Mouse (Mus musculus): ENCODE measurements around the gene Shc3. TPM values are rescaled to one million over a fixed set of nuclear protein-coding genes. Genes with fewer than 3 reads are reported as not detected.

The Shc3 gene
- total and polyA plus RNA-seq, 3 experiments, result 0.15 to 0.40 TPM; not detected in 1

DNA sequence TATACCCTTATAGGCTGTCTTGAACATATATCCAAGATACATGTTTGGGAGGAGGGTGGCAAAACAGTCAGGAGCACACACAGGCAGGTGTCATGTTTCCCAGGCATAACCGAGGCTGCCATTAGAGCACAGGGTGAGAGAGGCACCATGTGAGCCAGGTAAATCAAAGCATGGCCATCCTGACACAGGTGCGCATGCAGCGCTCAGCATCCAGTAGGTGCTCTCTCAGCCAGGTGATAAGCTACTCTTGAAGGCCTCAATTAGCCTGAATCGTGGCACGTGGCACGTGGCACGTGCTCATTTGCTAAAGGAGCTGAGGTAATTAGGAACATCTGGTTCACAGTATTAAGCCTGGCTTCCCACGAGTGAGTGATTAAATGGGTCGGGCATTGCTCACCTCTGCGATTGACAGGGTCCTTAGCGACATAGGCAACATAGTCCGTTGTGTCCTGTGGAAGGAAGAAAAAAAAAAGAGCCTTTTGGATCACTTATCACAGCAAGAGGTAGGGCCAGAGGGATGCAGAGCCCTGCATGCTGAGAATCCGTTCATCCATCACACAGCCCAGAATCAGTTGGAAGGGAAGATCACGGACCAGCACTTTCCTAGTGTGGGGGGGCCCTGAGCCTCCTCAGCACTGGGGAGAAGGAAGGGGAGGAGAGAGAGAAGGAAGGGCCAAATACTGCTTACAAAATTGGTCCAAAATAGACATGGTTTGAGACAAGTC is 102.9 kb downstream of the Shc3 start:
- Histone ChIP-seq H3K4me3 (replicated peaks in 1 of 3; ENCODE audit: low read depth in 2 of 3, low read length in 2 of 3, poor library complexity in 1 of 3) (no peak overlapping the region), H3K9ac (ENCODE audit: insufficient read depth, low read depth) (no peak overlapping the region), H3K4me2 (ENCODE audit: insufficient read depth, low read depth, poor library complexity, severe bottlenecking) (no peak overlapping the region), H3K27ac (ENCODE audit: insufficient read depth, low read depth) (no peak overlapping the region), H3K9me3 (replicated peaks; ENCODE audit: low read length) (no peaks in the 10 kb centered on the region), H3K36me3 (replicated peaks in 1 of 2; ENCODE audit: control insufficient read depth in 1 of 2, insufficient read depth in 1 of 2, low read length in 1 of 2) (no peaks in the 10 kb centered on the region), H3K27me3 (replicated peaks) (no peaks in the 10 kb centered on the region), H3K4me1 (ENCODE audit: control insufficient read depth in 1 of 2, insufficient read depth in 2 of 2) (peaks cover 0 to 15% of the 10 kb centered on the region in 2 experiments), H3K79me2 (replicated peaks; ENCODE audit: control insufficient read depth, extremely low read depth, insufficient read depth, poor library complexity, severe bottlenecking) (no peaks in the 10 kb centered on the region)
- no peak for DNase-seq (ENCODE audit: extremely low read depth)
- in situ Hi-C loops (cut with MboI; ENCODE audit: low pct_ligation_motif_present, low pct_unique_long_range_greater_than_20kb, low sequenced_read_pairs), result loop anchor here (25.0 kb wide), 1 partner anchor 146 kb away; no protein-coding TSS in a partner anchor
- TF ChIP-seq CHD2 (IDR thresholded peaks at IDR 0.05; ENCODE audit: low read length), result no peak
- no peak for TF ChIP-seq ETS1 (conservative IDR thresholded peaks at IDR 0.05; ENCODE audit: low read depth, low read length)
- no peak for TF ChIP-seq ZMIZ1 (IDR thresholded peaks at IDR 0.05; ENCODE audit: low read depth, low read length)
- TF ChIP-seq POLR2AphosphoS2 (IDR thresholded peaks at IDR 0.05; ENCODE audit: low read depth, low read length), result no peak
- no peak for TF ChIP-seq MAZ (IDR thresholded peaks at IDR 0.05; ENCODE audit: low read depth, low read length)
- TF ChIP-seq TBP (conservative IDR thresholded peaks at IDR 0.05; ENCODE audit: low read depth, low read length), result no peak
- no peak for TF ChIP-seq CTCF (conservative IDR thresholded peaks at IDR 0.05 in 1 of 2, IDR thresholded peaks at IDR 0.05 in 1 of 2; ENCODE audit: low read depth in 2 of 2, low read length in 2 of 2)
- TF ChIP-seq EP300 (IDR thresholded peaks at IDR 0.05; ENCODE audit: low read length), result no peak
- TF ChIP-seq POLR2A (IDR thresholded peaks at IDR 0.05; ENCODE audit: low read depth, low read length), result no peak
- no peak for TF ChIP-seq GABPA (IDR thresholded peaks at IDR 0.05; ENCODE audit: insufficient replicate concordance, low read depth, low read length)
- no peak for TF ChIP-seq PAX5 (IDR thresholded peaks at IDR 0.05; ENCODE audit: low read length)
- dilution Hi-C loops (cut with MboI; ENCODE audit: extremely low pct_ligation_motif_present, extremely low pct_unique_long_range_greater_than_20kb, low sequenced_read_pairs), result no loop called here

- in situ Hi-C loops (cut with MboI; ENCODE audit: low pct_ligation_motif_present, low pct_unique_long_range_greater_than_20kb, low sequenced_read_pairs), result loop anchor here (25.0 kb wide), 1 partner anchor 148 kb away; no protein-coding TSS in a partner anchor
- Histone ChIP-seq H3K4me1 (ENCODE audit: control insufficient read depth in 1 of 2, insufficient read depth in 2 of 2) (peaks cover 0 to 15% of the 10 kb centered on the region in 2 experiments; a peak in 3 of 4 replicates), H3K9ac (ENCODE audit: insufficient read depth, low read depth) (no peak overlapping the region), H3K27me3 (replicated peaks) (no peaks in the 10 kb centered on the region), H3K79me2 (replicated peaks; ENCODE audit: control insufficient read depth, extremely low read depth, insufficient read depth, poor library complexity, severe bottlenecking) (no peaks in the 10 kb centered on the region), H3K27ac (ENCODE audit: insufficient read depth, low read depth) (no peak overlapping the region), H3K4me3 (replicated peaks in 1 of 3; ENCODE audit: low read depth in 2 of 3, low read length in 2 of 3, poor library complexity in 1 of 3) (no peak overlapping the region), H3K36me3 (replicated peaks in 1 of 2; ENCODE audit: control insufficient read depth in 1 of 2, insufficient read depth in 1 of 2, low read length in 1 of 2) (no peaks in the 10 kb centered on the region), H3K4me2 (ENCODE audit: insufficient read depth, low read depth, poor library complexity, severe bottlenecking) (no peak overlapping the region), H3K9me3 (replicated peaks; ENCODE audit: low read length) (no peaks in the 10 kb centered on the region)
- TF ChIP-seq EP300 (IDR thresholded peaks at IDR 0.05; ENCODE audit: low read length), result no peak
- TF ChIP-seq ETS1 (conservative IDR thresholded peaks at IDR 0.05; ENCODE audit: low read depth, low read length), result no peak
- TF ChIP-seq NELFE (IDR thresholded peaks at IDR 0.05; ENCODE audit: low read depth, low read length), result no peak
- TF ChIP-seq SMC3 (IDR thresholded peaks at IDR 0.05; ENCODE audit: low read depth, low read length), result no peak
- no peak for TF ChIP-seq GABPA (IDR thresholded peaks at IDR 0.05; ENCODE audit: insufficient replicate concordance, low read depth, low read length)
- no peak for TF ChIP-seq RAD21 (IDR thresholded peaks at IDR 0.05; ENCODE audit: low read depth, low read length)
- TF ChIP-seq POLR2AphosphoS2 (IDR thresholded peaks at IDR 0.05; ENCODE audit: low read depth, low read length), result no peak
- TF ChIP-seq TBP (conservative IDR thresholded peaks at IDR 0.05; ENCODE audit: low read depth, low read length), result no peak
- TF ChIP-seq MXI1 (IDR thresholded peaks at IDR 0.05; ENCODE audit: low read depth, low read length), result no peak
- no peak for TF ChIP-seq PAX5 (IDR thresholded peaks at IDR 0.05; ENCODE audit: low read length)
- TF ChIP-seq ZC3H11A (IDR thresholded peaks at IDR 0.05; ENCODE audit: low read depth, low read length), result no peak
- TF ChIP-seq CTCF (conservative IDR thresholded peaks at IDR 0.05 in 1 of 2, IDR thresholded peaks at IDR 0.05 in 1 of 2; ENCODE audit: low read depth in 2 of 2, low read length in 2 of 2), result no peak
- TF ChIP-seq SIN3A (IDR thresholded peaks at IDR 0.05; ENCODE audit: low read length), result no peak
- TF ChIP-seq MAFK (IDR thresholded peaks at IDR 0.05; ENCODE audit: insufficient replicate concordance, low read length), result no peak
- no peak for TF ChIP-seq E2F4 (IDR thresholded peaks at IDR 0.05; ENCODE audit: insufficient replicate concordance, low read depth, low read length)
- TF ChIP-seq CHD2 (IDR thresholded peaks at IDR 0.05; ENCODE audit: low read length), result no peak
- no peak for TF ChIP-seq NRF1 (IDR thresholded peaks at IDR 0.05; ENCODE audit: low read depth, low read length)
- no peak for TF ChIP-seq ZMIZ1 (IDR thresholded peaks at IDR 0.05; ENCODE audit: low read depth, low read length)
- no peak for TF ChIP-seq ZKSCAN1 (IDR thresholded peaks at IDR 0.05; ENCODE audit: borderline replicate concordance, low read depth, low read length)
- no peak for DNase-seq (ENCODE audit: extremely low read depth)
- dilution Hi-C loops (cut with MboI; ENCODE audit: extremely low pct_ligation_motif_present, extremely low pct_unique_long_range_greater_than_20kb, low sequenced_read_pairs), result no loop called here
Measured at GRCm38 (mm10) chr13:51464294-51464693, 104.9 kb downstream of the Shc3 start.

Measured in CH12.LX (cell line).